Mouse (Mus musculus): ENCODE data around the gene Hexim2. TPM values are rescaled to one million over a fixed set of nuclear protein-coding genes. Genes with fewer than 3 reads are reported as not detected.
A peak's percentile ranks its signal among the peaks of the same experiment; 100 is the strongest.

Gene Hexim2
- polyA plus RNA-seq, 1 experiment from 2014 or later, result 3.5 TPM

- Histone ChIP-seq H3K9ac (ENCODE audit: low read depth, low read length) (no peak overlapping the region), H3K4me1 (replicated peaks; ENCODE audit: control insufficient read depth, insufficient read depth, low read length) (no peaks in the 10 kb centered on the region), H3K9me3 (ENCODE audit: control insufficient read depth) (no peaks in the 10 kb centered on the region), H3K4me3 (ENCODE audit: low read depth, low read length) (no peak overlapping the region), H3K4me2 (replicated peaks; ENCODE audit: low read depth) (no peak overlapping the region), H3K27me3 (replicated peaks; ENCODE audit: control insufficient read depth, insufficient read depth, low read length) (no peaks in the 10 kb centered on the region), H3K27ac (ENCODE audit: low read depth, low read length) (no peak overlapping the region), H3K36me3 (ENCODE audit: control insufficient read depth, insufficient read depth) (no peaks in the 10 kb centered on the region)
- WGBS, result 81% methylated on average over 5 of the region's 5 CpGs
- no peak for ATAC-seq
- no peak for TF ChIP-seq CTCF (IDR thresholded peaks at IDR 0.05; ENCODE audit: low read depth)
Observed at GRCm38 (mm10) chr11:103177216-103177615, 45.0 kb downstream of the Hexim2 start.

DNA sequence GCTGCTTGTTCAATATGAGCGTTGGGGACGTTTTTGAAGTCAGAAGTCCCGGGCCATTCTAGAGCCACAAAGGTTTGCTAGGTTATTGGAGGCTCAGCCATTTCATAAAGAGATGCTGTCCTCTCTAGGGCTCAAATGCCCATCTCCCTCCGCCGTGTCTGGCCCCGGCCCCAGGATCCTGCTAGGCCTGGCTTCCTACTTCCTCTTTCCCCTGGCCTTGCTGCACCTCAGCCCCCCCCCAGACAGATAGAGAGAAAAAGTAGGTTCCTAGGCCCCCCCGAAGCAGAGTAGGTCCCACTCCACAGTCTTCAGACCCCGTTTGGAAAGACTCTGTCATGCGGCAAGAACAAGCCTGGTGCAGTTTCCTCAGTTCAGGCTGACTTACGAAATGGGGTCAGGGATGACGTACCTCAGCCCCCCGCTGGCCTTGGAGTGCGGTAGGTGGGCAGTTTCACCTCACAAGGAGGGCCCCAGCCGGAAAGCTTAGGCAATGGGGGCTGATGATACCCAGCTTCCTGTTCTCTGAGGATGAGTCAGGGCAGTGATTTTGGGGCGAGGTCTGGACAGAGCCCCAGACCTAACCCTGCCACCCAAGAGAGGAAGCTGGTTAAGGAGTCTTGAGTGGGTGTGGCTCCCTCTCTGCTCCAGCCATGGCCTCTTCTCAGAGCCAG is 45.7 kb downstream of the Hexim2 start:
- H3K4me1 ChIP-seq (replicated peaks; ENCODE audit: control insufficient read depth, insufficient read depth, low read length), result no peaks in the 10 kb centered on the region
- H3K4me3 ChIP-seq (ENCODE audit: low read depth, low read length), result no peak overlapping the region
- H3K36me3 ChIP-seq (ENCODE audit: control insufficient read depth, insufficient read depth), result no peaks in the 10 kb centered on the region
- H3K9me3 ChIP-seq (ENCODE audit: control insufficient read depth), result no peaks in the 10 kb centered on the region
- ATAC-seq, result no peak
- no peak for TF ChIP-seq CTCF (IDR thresholded peaks at IDR 0.05; ENCODE audit: low read depth)
- H3K27ac ChIP-seq (ENCODE audit: low read depth, low read length), result no peak overlapping the region
- no peaks in the 10 kb centered on the region for H3K27me3 ChIP-seq (replicated peaks; ENCODE audit: control insufficient read depth, insufficient read depth, low read length)
- no peak overlapping the region for H3K9ac ChIP-seq (ENCODE audit: low read depth, low read length)
- 82% methylated on average over 15 of the region's 15 CpGs for WGBS
- no peak overlapping the region for H3K4me2 ChIP-seq (replicated peaks; ENCODE audit: low read depth)

GRCm38 (mm10) chr11:103178748-103179147 is 46.5 kb downstream of the Hexim2 start:
- Histone ChIP-seq H3K4me3 (ENCODE audit: low read depth, low read length) (no peak overlapping the region), H3K27me3 (replicated peaks; ENCODE audit: control insufficient read depth, insufficient read depth, low read length) (no peaks in the 10 kb centered on the region), H3K4me1 (replicated peaks; ENCODE audit: control insufficient read depth, insufficient read depth, low read length) (no peaks in the 10 kb centered on the region), H3K9me3 (ENCODE audit: control insufficient read depth) (no peaks in the 10 kb centered on the region), H3K9ac (ENCODE audit: low read depth, low read length) (0 out of 2 replicates have a peak overlapping the region, but pooled peaks have one; percentile 7), H3K4me2 (replicated peaks; ENCODE audit: low read depth) (no peak overlapping the region), H3K36me3 (ENCODE audit: control insufficient read depth, insufficient read depth) (no peaks in the 10 kb centered on the region), H3K27ac (ENCODE audit: low read depth, low read length) (no peak overlapping the region)
- 89% methylated on average over 8 of the region's 8 CpGs for WGBS
- ATAC-seq, result no peak
- TF ChIP-seq CTCF (IDR thresholded peaks at IDR 0.05; ENCODE audit: low read depth), result no peak

DNA sequence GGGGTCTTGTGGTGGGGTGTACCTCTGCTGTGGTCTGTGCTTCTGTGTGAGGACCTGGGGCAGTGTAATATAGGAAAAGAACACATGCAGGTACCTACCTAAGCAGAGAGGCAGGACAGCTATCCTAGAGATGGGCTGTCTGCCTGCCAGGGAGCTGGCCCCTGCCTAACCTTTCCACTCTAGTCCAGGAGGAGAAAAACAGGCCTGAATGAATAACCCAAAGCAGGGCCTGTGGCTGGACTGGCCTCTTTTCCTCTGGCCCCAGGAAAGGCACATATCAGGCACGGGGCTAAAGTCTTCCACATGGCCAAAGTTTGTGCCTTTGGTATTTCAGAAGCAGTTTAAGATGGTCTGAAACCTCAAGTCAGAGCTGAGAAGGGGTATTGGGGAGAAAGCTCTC is 48.2 kb downstream of the Hexim2 start:
- H3K9me3 ChIP-seq (ENCODE audit: control insufficient read depth), result no peaks in the 10 kb centered on the region
- H3K27me3 ChIP-seq (replicated peaks; ENCODE audit: control insufficient read depth, insufficient read depth, low read length), result no peaks in the 10 kb centered on the region
- no peak overlapping the region for H3K4me3 ChIP-seq (ENCODE audit: low read depth, low read length)
- no peak for ATAC-seq
- 78% methylated on average over 1 of the region's 1 CpGs for WGBS
- no peaks in the 10 kb centered on the region for H3K36me3 ChIP-seq (ENCODE audit: control insufficient read depth, insufficient read depth)
- no peak overlapping the region for H3K4me2 ChIP-seq (replicated peaks; ENCODE audit: low read depth)
- H3K4me1 ChIP-seq (replicated peaks; ENCODE audit: control insufficient read depth, insufficient read depth, low read length), result no peaks in the 10 kb centered on the region
- TF ChIP-seq CTCF (IDR thresholded peaks at IDR 0.05; ENCODE audit: low read depth), result no peak
- H3K9ac ChIP-seq (ENCODE audit: low read depth, low read length), result no peak overlapping the region
- H3K27ac ChIP-seq (ENCODE audit: low read depth, low read length), result no peak overlapping the region

DNA sequence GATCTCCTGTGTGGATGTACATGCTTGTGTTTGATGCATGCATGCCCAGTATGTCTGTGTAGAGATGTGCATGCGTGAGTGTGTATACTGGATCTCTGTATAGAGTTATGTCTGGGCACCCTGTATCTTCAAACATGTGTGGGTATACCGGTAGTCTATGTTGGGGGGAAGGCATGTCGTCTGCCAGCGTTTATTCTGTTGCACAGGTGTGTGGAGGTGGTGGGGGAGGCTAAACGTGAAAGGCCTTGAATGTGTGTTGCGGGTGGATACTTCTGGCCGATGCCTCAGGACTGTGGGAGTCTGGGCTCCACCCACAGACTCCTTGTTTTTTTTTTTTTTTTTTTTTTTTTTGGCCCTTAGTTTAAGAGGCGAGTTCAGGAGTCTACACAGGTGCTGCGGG is 49.1 kb downstream of the Hexim2 start:
- no peaks in the 10 kb centered on the region for H3K4me1 ChIP-seq (replicated peaks; ENCODE audit: control insufficient read depth, insufficient read depth, low read length)
- no peak for ATAC-seq
- H3K27ac ChIP-seq (ENCODE audit: low read depth, low read length), result no peak overlapping the region
- H3K4me2 ChIP-seq (replicated peaks; ENCODE audit: low read depth), result no peak overlapping the region
- no peaks in the 10 kb centered on the region for H3K9me3 ChIP-seq (ENCODE audit: control insufficient read depth)
- no peaks in the 10 kb centered on the region for H3K27me3 ChIP-seq (replicated peaks; ENCODE audit: control insufficient read depth, insufficient read depth, low read length)
- WGBS, result 72% methylated on average over 9 of the region's 9 CpGs
- no peak overlapping the region for H3K9ac ChIP-seq (ENCODE audit: low read depth, low read length)
- no peak for TF ChIP-seq CTCF (IDR thresholded peaks at IDR 0.05; ENCODE audit: low read depth)
- no peaks in the 10 kb centered on the region for H3K36me3 ChIP-seq (ENCODE audit: control insufficient read depth, insufficient read depth)
- H3K4me3 ChIP-seq (ENCODE audit: low read depth, low read length), result no peak overlapping the region

- TF ChIP-seq CTCF (IDR thresholded peaks at IDR 0.05; ENCODE audit: low read depth), result no peak
- Histone ChIP-seq H3K4me2 (replicated peaks; ENCODE audit: low read depth) (no peak overlapping the region), H3K27ac (ENCODE audit: low read depth, low read length) (no peak overlapping the region), H3K4me3 (ENCODE audit: low read depth, low read length) (no peak overlapping the region), H3K4me1 (replicated peaks; ENCODE audit: control insufficient read depth, insufficient read depth, low read length) (no peaks in the 10 kb centered on the region), H3K27me3 (replicated peaks; ENCODE audit: control insufficient read depth, insufficient read depth, low read length) (no peaks in the 10 kb centered on the region), H3K9me3 (ENCODE audit: control insufficient read depth) (no peaks in the 10 kb centered on the region), H3K36me3 (ENCODE audit: control insufficient read depth, insufficient read depth) (no peaks in the 10 kb centered on the region), H3K9ac (ENCODE audit: low read depth, low read length) (no peak overlapping the region)
- 41% methylated on average over 3 of the region's 3 CpGs for WGBS
- peak; percentile 92 for ATAC-seq
Observed at GRCm38 (mm10) chr11:103181911-103182310, 49.7 kb downstream of the Hexim2 start.
